Mouse (Mus musculus) C2C12 (cell line): ENCODE results near the gene Spire2.

Experiments used
- CEBPB ChIP-seq: IDR thresholded peaks from one replicate; pipeline ENCODE4 v1.6.1; 2011; ENCODE audit warnings: low read depth, mild to moderate bottlenecking, control low read depth, moderate library complexity
- CTCF ChIP-seq: IDR thresholded peaks from one replicate; pipeline ENCODE4 v1.5.1; 2011; ENCODE audit not compliant: control insufficient read depth, insufficient read depth, insufficient read length
- MYOG ChIP-seq: IDR thresholded peaks from one replicate; pipeline ENCODE4 v1.6.1; 2011; ENCODE audit not compliant: control insufficient read depth, insufficient read length; ENCODE audit errors: extremely low read depth
- USF1 ChIP-seq: IDR thresholded peaks from one replicate; pipeline ENCODE4 v1.6.1; 2011; ENCODE audit warnings: low read depth, mild to moderate bottlenecking, control low read depth, moderate library complexity

DNA sequence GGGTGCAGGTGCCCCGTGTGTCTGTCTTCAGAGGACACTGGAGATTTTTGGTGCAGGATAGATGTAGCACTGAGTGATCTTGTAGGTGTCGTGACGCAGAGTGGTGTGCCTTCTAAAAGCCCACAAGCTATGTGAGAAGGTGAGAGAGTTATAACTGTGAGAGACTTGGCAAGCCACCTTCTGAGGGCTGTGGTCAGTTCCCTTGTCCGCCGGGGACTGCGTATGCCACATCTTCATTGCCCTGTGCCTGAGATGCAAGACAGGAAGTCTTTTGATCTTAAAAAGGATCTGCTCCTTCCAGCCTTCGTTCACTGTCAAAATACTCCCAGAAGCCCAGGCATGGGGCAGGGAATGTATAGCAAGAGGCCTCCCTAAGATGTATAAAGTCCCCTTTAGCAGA is 10.4 kb downstream of the Spire2 start:
- no peak for TF ChIP-seq CTCF
- TF ChIP-seq CEBPB: no peak
- no peak for TF ChIP-seq USF1
- no peak for TF ChIP-seq MYOG
